Mouse (Mus musculus) right cerebral cortex, adult 2 months (tissue): ENCODE measurements around the gene Lce3b.
A peak's percentile ranks its signal among the peaks of the same experiment; 100 is the strongest.

Experiments used
- DNase-seq, 2 experiments: peaks; one replicate each; pipeline ENCODE4 v3.0.0; 2021 to 2022; ENCODE audit warnings: low spot score in 2 of 2

Lce3b gene

DNA sequence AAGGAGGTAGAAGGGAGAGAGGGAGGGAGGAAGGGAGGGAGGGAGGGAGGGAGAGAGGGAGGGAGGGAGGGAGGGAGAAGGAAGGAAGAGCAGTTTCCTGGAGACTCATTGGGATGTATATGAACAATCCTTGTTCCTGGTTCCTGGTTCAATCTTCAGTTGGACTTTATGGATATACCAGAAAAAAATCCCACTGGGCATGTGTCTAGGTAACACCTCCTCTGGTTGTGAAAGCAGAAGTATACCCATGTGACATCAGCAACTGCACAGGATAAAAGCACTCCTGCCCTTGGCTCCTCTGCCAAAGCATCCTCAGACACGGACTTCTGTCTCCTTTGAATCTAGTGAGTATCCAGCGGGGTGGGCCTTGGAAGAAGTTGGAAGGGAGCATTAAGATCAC, at the start of gene Lce3b:
Gene Lce3b (plus strand): TSS at position 301 of the 400 bp plus-strand sequence.
- no peak for DNase-seq

- DNase-seq, result no peak
Observed at GRCm38 (mm10) chr3:92894063-92894462, 38.7 kb upstream of the Lce3b start.

GRCm38 (mm10) chr3:92894489-92894888, 38.3 kb upstream of the Lce3b start:
- no peak for DNase-seq

GRCm38 (mm10) chr3:92902992-92903391, 29.8 kb upstream of the Lce3b start:
- DNase-seq, result peak; percentile 34 to 67

- no peak for DNase-seq
Observed at GRCm38 (mm10) chr3:92903640-92904039, 29.1 kb upstream of the Lce3b start.

DNA sequence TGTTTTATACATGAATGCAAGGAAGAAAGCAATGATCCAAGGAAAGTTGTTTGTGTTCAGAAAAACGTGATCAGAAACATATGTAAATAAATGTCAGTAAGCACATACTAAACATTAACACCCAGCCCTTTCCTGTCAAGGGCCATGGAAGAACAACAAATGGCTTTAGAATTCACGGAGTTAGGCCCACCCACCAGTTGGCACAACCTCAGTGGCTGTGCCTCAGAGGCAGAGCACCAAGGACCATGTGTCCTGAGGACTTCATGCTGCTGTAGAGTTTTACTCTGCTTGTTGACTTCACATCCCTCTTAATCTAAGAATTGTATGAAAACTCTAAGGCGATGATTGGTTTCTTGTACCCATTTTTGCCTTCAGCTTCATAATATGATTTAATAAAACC, 27.6 kb upstream of the Lce3b start:
- DNase-seq, result no peak

DNA sequence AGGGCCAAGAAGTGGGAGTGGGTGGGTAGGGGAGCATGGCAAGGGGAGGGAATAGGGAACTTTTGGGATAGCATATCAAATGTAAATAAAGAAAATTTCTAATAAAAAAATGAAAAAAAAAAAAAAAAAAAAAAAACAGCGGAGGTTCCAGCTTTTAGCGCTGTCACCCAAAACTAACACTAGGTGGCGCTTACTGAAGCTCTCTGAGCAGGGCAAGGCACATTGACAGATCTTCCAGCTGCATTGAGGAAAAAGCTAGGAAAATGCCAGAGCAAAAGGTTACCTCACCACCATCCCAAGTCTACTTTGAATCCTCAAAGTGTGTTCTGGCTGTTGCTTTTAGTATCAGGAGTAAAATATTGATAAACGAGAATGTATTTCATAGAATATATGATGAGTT, 25.2 kb upstream of the Lce3b start:
- peak; percentile 12 to 38 for DNase-seq

DNA sequence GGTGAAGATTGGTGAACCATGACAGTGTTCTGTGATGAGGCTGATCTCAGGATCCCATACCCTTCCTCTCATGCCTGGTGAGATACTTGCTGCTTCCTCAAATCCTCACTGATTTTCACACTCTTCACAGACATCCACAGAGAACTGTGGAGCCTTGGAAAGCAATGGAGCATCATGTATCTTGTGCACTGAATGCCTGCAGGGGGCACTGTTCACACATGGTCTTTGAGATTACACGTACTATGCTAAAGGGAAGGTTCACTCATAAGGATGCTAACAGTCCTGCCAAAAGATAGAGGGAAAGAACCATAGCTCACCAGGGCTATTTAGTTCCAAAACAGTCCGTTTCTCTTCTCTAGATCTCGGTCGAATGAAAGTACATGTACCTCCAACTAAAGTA, 12.4 kb upstream of the Lce3b start:
- DNase-seq, result peak; percentile 19 to 20

DNA sequence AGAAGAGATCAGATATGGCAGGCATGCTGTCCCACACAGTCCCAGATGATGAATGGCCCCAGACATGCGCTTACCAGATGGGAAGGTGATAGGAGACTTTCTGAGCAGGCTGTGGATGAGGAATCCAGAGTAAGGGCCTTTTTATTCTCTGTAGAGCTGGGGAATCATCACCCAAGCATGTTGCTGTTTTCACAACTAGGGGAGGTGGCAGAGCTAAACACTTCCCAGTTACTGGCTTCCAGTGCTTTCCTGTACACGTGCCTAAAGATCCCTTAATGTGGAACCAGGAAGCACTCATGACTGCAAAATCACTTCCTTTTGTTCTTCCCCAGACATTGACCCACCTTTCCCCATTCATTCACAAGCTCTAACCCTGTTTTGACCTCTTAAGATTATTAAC, 6.6 kb upstream of the Lce3b start, which contains the start of gene Lce3a:
Gene Lce3a (minus strand): TSS at position 101 of the 400 bp plus-strand sequence.
- DNase-seq, result no peak

- DNase-seq, result no peak
Observed at GRCm38 (mm10) chr3:92944186-92944585, 11.4 kb downstream of the Lce3b start, which contains the start of gene Lce3c. Gene Lce3c, plus strand, starts transcription at chr3:92944486.

DNA sequence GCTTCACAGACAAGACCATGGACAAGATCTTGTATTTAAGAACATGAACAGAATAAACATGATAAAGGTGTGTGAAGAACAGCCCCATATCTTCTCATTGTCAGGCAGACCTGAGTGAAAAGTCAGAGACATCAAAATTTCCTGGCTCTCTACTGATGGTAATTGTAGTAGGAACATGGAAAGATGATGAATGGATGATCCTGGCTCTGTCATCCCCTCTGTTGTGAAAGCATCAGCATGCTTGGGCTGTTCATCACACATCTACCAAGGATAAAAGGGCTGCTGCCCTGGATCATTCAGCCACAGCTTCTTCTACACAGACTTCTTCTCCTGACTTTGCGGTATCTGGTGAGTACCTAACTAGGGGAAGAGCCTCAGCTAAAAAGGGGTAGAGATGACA, 24.3 kb downstream of the Lce3b start, which contains the start of gene Lce3d:
Gene Lce3d (plus strand): TSS at position 301 of the 400 bp plus-strand sequence.
- no peak for DNase-seq

DNA sequence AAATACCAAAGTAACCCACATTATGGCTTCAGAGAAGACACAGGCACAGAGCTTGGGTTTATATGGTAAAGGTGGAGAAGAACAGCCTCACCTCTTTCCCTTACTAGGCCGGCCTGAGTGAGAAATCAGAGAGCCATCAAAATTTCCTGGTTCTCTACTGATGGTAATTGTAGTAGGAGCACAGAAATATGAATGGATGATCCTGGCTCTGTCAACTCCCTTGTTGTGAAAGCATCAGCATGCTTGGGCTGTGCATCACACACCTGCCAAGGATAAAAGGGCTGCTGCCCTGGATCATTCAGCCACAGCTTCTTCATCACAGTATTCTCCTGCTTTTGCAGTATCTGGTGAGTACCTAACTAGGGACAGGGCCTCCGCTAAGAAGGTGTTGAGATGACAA, 34.0 kb downstream of the Lce3b start, which contains the start of gene Lce3e:
Gene Lce3e (plus strand): TSS at position 301 of the 400 bp plus-strand sequence.
- no peak for DNase-seq

DNA sequence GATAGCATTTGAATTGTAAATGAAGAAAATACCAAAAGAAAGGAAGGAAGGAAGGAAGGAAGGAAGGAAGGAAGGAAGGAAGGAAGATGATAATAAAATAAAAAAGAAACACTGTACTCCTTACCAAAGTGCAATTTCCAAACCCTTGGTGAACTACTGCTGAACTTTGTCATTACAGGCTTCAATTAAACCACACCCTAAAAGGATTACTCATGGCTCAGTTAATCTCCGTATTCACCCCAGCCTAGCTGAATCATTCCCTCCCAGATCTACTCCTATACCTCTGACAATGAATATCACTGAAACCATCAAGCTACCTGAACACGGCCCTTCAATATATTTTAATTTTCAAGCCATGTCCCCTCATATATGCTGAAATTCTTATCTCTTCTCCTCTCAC, 45.7 kb downstream of the Lce3b start:
- no peak for DNase-seq
